Mouse (Mus musculus): Measurements from ENCODE around the gene Cenpb. TPM values are rescaled to one million over a fixed set of nuclear protein-coding genes. Genes with fewer than 3 reads are reported as not detected.
A peak's percentile ranks its signal among the peaks of the same experiment; 100 is the strongest.
"Not testable (repeated sequence)": the region's sequence is repeated elsewhere in the genome, so short reads cannot be mapped to it uniquely, and the experiment has no call there.

The Cenpb gene
- 18.3 and 18.5 TPM in 2 replicates for polyA plus RNA-seq (2016; fragmentation: Nextera tagmentation; extraction: Ambion mirVana)

DNA sequence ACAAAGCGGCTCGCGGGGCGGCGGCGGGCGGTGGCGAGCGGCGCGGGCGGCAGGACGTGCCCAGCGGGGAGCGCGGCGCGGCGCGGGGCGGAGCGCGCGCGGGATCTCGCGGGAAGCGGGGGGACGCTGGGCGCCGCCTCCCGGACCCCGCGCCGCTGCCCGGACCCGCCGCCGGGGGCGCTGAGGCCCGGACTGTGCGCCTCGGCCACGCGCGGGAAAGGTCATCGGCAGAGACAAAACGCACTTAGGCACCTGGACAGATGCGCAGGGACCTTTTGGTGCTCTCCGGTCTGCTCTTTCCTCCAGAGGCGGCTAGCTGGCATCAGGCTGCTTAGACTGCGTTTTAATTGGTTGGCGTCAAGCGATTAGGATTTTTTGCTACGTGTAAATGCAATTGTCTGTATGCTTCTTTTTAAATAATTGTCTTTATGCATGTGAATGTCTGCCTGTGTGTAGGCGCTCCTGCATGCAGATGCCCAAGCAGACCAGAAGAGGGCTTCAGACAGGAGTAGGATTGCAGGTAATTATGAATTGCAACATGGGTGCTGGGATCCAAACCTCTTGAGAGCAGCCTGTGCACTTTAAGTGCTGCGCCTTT, at the start of gene Cenpb:
Cenpb (minus strand) TSS at position 78 of the 598 bp plus-strand sequence.
- H3K9me3 ChIP-seq (replicated peaks) = no peaks in the 10 kb centered on the region
- peaks cover 39% of the 10 kb centered on the region for H3K4me1 ChIP-seq
- peak; percentile 76 for ATAC-seq (ENCODE audit: low FRiP score)
- H3K27ac ChIP-seq = peak within 1 kb of the TSS; percentile 93
- peaks cover 10% of the 10 kb centered on the region for H3K36me3 ChIP-seq
- H3K4me2 ChIP-seq (replicated peaks) = peak within 1 kb of the TSS; percentile 97
- WGBS = 2% methylated on average over 50 of the region's 57 CpGs
- no peaks in the 10 kb centered on the region for H3K27me3 ChIP-seq
- peak within 1 kb of the TSS; percentile 88 for H3K9ac ChIP-seq
- H3K4me3 ChIP-seq = peak within 1 kb of the TSS; percentile 80

DNA sequence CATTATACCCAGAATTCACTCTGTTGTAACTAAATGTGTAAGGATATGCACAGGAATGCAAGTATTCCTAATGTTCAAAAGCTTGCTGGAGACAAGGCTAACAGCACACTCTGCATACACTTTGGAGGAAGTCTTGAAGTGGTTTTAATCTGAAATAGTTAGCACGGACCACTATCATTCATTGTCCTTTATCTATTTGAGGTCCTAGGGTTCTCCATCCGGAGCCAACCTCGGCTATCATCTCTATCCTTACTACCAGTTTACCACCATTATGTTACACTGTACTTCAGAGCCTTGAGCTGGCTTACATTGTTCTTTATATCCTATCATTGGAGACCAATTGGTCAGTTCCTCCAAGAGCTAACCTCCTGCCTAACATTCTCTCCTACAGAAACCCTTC, 47.4 kb upstream of the Cenpb start:
- 93% methylated on average over 3 of the region's 3 CpGs for WGBS
- no peaks in the 10 kb centered on the region for H3K9me3 ChIP-seq (replicated peaks)
- no peak overlapping the region for H3K27ac ChIP-seq
- no peak for ATAC-seq (ENCODE audit: low FRiP score)
- H3K9ac ChIP-seq = no peak overlapping the region
- H3K36me3 ChIP-seq = no peaks in the 10 kb centered on the region
- no peak overlapping the region for H3K4me2 ChIP-seq (replicated peaks)
- H3K4me1 ChIP-seq = no peaks in the 10 kb centered on the region
- H3K4me3 ChIP-seq = no peak overlapping the region
- H3K27me3 ChIP-seq = no peaks in the 10 kb centered on the region

DNA sequence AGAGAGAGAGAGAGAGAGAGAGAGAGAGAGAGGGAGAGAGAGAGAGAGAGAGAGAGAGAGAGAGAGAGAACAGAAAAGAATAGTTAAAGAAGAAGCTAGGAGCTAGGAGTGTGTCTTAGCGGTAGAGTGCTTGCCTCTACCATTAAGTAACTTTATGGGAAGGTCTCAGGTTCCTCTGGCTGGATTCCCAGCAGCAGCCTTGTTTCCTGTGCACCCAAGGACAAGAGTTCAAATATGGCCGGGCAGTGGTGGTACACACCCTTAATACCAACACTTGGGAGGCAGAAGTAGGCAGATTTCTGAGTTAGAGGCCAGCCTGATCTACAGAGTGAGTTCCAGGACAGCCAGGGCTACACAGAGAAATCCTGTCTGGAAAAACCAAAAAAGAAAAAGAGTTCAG, 46.8 kb upstream of the Cenpb start:
- H3K27ac ChIP-seq; H3K27me3 ChIP-seq; H3K4me2 ChIP-seq (replicated peaks); H3K4me1 ChIP-seq; H3K36me3 ChIP-seq; H3K9me3 ChIP-seq (replicated peaks); H3K9ac ChIP-seq; ATAC-seq (ENCODE audit: low FRiP score); H3K4me3 ChIP-seq: not testable (repeated sequence)
- 79% methylated on average over 2 of the region's 2 CpGs for WGBS

DNA sequence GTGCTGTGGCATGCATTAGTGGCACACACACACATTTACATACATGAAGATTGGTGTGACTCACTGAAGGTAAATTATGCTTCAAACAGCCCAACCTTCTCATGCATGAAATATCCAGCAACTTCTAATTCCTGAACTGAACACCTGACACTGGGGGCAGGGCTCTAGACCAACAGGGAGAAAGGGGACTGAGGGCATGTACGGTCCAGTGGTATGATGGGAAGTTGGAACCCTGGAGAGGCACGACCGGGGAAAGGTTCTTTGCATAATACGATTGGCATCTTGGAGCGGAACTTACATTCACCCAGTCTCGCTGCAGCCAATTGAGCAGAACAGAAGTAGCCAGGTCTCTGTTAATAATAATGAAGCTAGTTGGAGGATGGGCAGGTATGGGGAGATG, 45.3 kb upstream of the Cenpb start:
- Histone ChIP-seq H3K9me3 (replicated peaks) (no peaks in the 10 kb centered on the region), H3K36me3 (no peaks in the 10 kb centered on the region), H3K4me1 (no peaks in the 10 kb centered on the region), H3K27me3 (no peaks in the 10 kb centered on the region), H3K4me3 (no peak overlapping the region), H3K9ac (no peak overlapping the region), H3K4me2 (replicated peaks) (no peak overlapping the region), H3K27ac (no peak overlapping the region)
- WGBS = 81% methylated on average over 6 of the region's 6 CpGs
- no peak for ATAC-seq (ENCODE audit: low FRiP score)

DNA sequence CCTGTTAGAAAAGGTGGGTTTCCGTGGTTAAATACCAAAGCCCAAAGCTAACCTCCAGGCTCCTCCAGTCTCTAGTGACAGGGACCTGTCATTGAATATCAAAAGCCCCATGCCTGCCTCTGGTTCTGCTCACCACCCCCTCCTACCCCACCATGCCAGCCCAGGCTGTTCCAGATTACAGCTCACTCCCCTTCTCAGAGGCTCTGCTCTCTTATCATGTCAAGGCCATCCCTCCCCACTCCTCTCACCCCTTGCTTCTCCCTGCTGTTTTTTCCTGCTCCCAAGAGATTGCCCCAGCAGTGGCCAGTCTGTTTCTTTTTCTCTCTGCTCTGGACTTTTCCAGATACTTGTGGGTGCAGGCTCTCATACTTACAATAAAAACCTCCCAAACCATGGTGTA, 43.7 kb upstream of the Cenpb start:
- H3K4me3 ChIP-seq = no peak overlapping the region
- no peak overlapping the region for H3K4me2 ChIP-seq (replicated peaks)
- 62% methylated on average over 1 of the region's 1 CpGs for whole genome bisulfite sequencing
- H3K36me3 ChIP-seq = no peaks in the 10 kb centered on the region
- H3K27ac ChIP-seq = no peak overlapping the region
- H3K4me1 ChIP-seq = no peaks in the 10 kb centered on the region
- H3K27me3 ChIP-seq = no peaks in the 10 kb centered on the region
- no peak overlapping the region for H3K9ac ChIP-seq
- no peak for ATAC-seq (ENCODE audit: low FRiP score)
- H3K9me3 ChIP-seq (replicated peaks) = no peaks in the 10 kb centered on the region

DNA sequence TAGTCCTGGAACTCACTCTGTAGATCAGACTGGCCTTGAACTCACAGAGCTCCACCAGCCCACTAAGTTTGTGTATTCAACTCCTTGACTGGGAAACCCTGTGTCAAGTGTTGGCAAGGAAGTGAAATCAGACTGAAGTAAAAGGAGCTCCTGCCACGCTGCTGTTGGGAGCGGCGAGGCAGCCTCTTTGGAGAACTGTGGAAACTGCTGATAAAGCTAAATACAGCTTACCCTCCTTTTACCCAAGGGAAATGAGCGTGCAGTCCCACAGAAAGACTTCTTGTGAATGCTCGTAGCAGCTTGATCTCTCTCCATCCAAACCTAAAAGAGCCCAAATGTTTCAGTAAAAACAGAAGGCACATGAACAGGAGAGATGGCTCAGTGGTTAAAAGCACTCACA, 42.7 kb upstream of the Cenpb start:
- WGBS = 61% methylated on average over 5 of the region's 5 CpGs
- no peak for ATAC-seq (ENCODE audit: low FRiP score)
- Histone ChIP-seq H3K36me3 (no peaks in the 10 kb centered on the region), H3K9ac (no peak overlapping the region), H3K9me3 (replicated peaks) (no peaks in the 10 kb centered on the region), H3K4me1 (no peaks in the 10 kb centered on the region), H3K27me3 (no peaks in the 10 kb centered on the region), H3K4me3 (no peak overlapping the region), H3K27ac (no peak overlapping the region), H3K4me2 (replicated peaks) (no peak overlapping the region)

DNA sequence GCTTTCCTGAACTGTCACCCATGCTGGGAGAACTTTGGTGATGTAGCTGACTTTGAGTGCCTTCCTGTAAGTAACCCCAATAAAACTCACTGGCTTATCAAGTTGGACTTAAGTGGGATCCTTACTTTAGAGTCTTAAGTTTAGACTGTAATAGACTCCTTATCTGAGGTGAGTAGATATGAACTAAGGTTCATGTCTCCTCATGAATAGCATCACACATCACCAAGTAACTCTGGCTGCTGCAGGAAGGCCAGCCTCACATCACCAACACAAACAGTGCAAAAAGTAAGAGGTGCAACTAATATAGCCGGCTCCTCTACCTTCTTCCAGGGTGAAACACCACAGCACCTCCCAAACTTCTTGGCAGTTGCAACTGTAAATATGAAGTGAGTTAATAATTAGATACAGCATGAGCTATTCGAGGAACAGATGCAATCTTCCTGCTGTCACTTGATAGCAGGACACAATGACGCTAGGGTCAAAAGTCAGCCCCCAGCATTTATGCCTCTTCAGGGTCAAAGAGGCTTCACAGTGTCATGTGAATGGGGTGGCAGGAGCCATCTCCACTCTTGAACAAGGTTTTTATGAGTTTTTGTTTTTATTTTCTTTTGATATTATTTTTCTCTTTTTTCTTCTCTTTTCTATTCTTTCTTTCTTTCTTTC, 42.1 kb upstream of the Cenpb start:
- 74% methylated on average over 3 of the region's 3 CpGs for WGBS

DNA sequence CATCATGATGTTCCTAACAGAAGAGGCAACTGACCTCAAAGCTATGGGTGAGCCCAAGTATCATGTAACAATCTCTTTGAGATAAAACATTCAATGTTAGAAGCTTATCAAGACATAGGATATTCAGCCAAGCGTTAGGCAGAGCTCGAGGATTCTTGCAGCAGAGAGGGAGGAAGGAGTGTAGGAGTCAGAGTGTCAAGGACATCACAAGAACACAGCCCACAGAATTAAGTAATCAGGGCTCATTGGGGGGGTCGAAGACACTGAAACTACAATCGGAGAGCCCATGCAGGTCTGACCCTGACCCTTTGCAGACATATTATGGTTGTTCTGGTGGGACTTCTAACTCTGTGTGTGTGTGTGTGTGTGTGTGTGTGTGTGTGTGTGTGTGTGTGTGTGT, 40.2 kb upstream of the Cenpb start:
- Histone ChIP-seq H3K27ac (no peak overlapping the region), H3K27me3 (no peaks in the 10 kb centered on the region), H3K4me2 (replicated peaks) (no peak overlapping the region), H3K4me1 (no peaks in the 10 kb centered on the region), H3K36me3 (no peaks in the 10 kb centered on the region), H3K9ac (no peak overlapping the region), H3K4me3 (no peak overlapping the region), H3K9me3 (replicated peaks) (no peaks in the 10 kb centered on the region)
- no peak for ATAC-seq (ENCODE audit: low FRiP score)
- 79% methylated on average over 4 of the region's 4 CpGs for WGBS

More for the DNA sequence above, 42.1 kb upstream of the Cenpb start:
- H3K4me3 ChIP-seq = no peak overlapping the region
- H3K4me1 ChIP-seq = no peaks in the 10 kb centered on the region
- H3K36me3 ChIP-seq = no peaks in the 10 kb centered on the region
- H3K4me2 ChIP-seq (replicated peaks) = no peak overlapping the region
- no peak for ATAC-seq (ENCODE audit: low FRiP score)
- H3K9me3 ChIP-seq (replicated peaks) = no peaks in the 10 kb centered on the region
- H3K27ac ChIP-seq = no peak overlapping the region
- no peak overlapping the region for H3K9ac ChIP-seq
- H3K27me3 ChIP-seq = no peaks in the 10 kb centered on the region

DNA sequence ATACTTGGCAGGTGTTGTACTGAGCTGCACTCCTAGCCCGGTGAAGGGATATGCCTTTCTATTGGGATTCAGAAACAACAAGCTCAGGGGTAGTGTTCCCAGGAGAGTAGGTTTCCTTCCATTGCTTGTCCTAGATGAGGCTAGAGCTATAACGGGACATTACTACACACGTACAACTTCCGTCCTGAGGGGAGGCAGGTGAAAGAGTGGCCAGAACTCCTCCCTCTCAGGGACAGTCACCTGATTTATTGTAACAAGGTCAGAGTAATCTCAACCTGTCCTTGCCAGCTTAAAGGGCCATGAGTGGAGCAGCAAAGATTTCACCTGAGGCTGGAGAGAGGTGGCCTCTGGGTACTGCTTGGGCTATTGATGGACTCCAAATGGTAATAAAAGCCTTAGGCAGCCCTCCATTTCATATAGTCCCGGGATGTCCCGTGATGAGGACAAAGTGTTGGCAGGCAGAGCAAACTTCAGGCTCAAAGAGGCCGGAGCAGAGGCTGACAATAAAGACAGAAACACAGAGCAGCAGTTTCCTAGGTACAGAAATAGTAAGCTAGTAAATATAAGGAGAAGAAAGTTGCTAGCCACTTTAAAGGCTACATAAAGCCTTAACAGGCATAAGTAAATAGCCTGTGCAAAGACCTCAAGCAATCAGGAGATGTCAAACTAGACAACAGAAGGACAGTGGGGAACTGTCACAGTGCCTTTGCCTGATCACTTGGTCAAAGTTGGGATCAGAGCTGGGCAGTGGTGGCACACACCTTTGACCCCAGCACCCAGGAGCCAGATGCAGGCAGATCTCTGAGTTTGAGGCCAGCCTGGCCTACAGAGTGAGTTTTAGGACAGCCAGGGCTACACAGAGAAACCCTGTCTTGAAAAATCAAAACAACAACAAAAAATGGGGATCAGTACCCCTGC, 36.3 kb upstream of the Cenpb start:
- H3K4me1 ChIP-seq = peaks cover 2% of the 10 kb centered on the region
- no peak overlapping the region for H3K4me3 ChIP-seq
- H3K27me3 ChIP-seq = no peaks in the 10 kb centered on the region
- no peaks in the 10 kb centered on the region for H3K9me3 ChIP-seq (replicated peaks)
- H3K36me3 ChIP-seq = peaks cover 25% of the 10 kb centered on the region
- H3K9ac ChIP-seq = no peak overlapping the region
- WGBS = 91% methylated on average over 7 of the region's 7 CpGs
- no peak for ATAC-seq (ENCODE audit: low FRiP score)
- H3K4me2 ChIP-seq (replicated peaks) = no peak overlapping the region
- H3K27ac ChIP-seq = no peak overlapping the region

DNA sequence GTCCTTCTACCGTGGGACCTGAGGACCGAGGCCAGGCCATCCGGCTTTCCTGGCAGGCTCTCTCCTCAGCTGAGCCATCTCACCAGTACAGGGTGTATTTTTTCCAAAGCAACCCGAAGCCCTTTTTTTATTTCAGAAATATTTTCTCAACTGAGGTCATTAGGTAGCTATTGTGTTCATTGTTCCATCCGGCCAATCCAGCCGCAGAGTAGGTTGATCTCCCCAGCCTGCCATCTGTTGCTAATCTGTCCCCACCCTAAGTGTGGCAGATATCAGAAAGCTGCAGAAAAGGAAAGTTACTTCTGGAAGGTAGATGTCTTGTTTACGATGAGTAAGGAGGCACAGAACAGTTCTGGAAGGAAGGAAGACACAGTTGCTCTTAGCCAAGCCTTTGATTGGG, 33.9 kb upstream of the Cenpb start:
- H3K4me1 ChIP-seq = peaks cover 12% of the 10 kb centered on the region
- H3K36me3 ChIP-seq = peaks cover 25% of the 10 kb centered on the region
- H3K4me3 ChIP-seq = no peak overlapping the region
- H3K27me3 ChIP-seq = no peaks in the 10 kb centered on the region
- H3K27ac ChIP-seq = no peak overlapping the region
- no peak overlapping the region for H3K9ac ChIP-seq
- ATAC-seq (ENCODE audit: low FRiP score) = no peak
- H3K4me2 ChIP-seq (replicated peaks) = no peak overlapping the region
- H3K9me3 ChIP-seq (replicated peaks) = no peaks in the 10 kb centered on the region
- WGBS = 84% methylated on average over 7 of the region's 7 CpGs

DNA sequence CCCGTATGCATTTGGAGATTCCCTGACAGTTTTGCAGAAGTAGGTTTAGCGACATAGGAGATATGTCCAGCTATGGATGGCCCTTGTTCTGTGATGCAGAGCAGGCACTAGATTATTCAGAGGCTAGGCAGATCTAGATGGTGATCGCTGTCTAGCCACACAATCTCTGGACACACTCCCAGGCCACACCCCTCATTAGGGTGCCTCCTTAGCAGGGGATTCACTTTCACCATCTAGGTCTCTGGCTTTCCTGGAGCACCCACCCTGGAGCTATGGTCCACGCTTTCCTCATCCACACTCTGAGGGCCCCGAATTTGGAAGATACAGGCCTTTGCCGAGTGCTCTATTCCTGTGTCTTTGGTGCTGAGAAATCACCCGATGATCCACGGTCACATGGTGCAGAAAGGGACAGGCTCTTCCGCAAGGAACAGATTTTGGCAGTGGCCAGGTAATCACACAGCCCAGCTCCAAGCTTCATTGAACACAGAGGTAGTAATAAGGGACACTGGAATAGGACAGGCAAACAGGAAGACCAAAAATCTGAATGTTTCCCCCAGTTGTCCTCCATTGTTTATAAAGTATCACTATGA, 31.3 kb upstream of the Cenpb start:
- Histone ChIP-seq H3K4me1 (peaks cover 12% of the 10 kb centered on the region), H3K4me2 (replicated peaks) (peak overlapping the region; percentile 62), H3K9ac (peak overlapping the region; percentile 62), H3K27ac (0 out of 2 replicates have a peak overlapping the region, but pooled peaks have one; percentile 17), H3K27me3 (no peaks in the 10 kb centered on the region), H3K36me3 (peaks cover 25% of the 10 kb centered on the region), H3K4me3 (peak overlapping the region; percentile 46), H3K9me3 (replicated peaks) (no peaks in the 10 kb centered on the region)
- 66% methylated on average over 9 of the region's 9 CpGs for WGBS
- ATAC-seq (ENCODE audit: low FRiP score) = no peak

Measured in hindbrain, embryonic 12.5 days (tissue).